Mouse (Mus musculus): ENCODE measurements around the gene Jak1. TPM values are rescaled to one million over a fixed set of nuclear protein-coding genes. Genes with fewer than 3 reads are reported as not detected.

Gene Jak1
- total RNA-seq, 2 experiments from 2014 or later: 100 to 109 TPM

DNA sequence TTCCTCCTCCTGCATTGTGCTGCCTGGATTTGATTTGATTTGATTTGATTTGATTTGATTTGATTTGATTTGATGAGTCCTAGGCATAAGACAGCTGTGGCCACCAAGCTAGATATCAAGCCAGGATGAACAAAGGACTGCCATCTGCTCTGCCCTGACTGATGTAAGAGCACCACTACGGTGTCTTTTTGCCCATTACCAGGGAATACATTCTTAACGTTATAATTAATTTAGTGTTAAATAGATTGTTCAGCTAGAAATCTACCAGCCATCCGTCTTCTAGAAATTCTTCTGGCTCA, 24.3 kb downstream of the Jak1 start:
- DNase-seq: no peak
- intact Hi-C loops (cut with DNase I): no loop called here

DNA sequence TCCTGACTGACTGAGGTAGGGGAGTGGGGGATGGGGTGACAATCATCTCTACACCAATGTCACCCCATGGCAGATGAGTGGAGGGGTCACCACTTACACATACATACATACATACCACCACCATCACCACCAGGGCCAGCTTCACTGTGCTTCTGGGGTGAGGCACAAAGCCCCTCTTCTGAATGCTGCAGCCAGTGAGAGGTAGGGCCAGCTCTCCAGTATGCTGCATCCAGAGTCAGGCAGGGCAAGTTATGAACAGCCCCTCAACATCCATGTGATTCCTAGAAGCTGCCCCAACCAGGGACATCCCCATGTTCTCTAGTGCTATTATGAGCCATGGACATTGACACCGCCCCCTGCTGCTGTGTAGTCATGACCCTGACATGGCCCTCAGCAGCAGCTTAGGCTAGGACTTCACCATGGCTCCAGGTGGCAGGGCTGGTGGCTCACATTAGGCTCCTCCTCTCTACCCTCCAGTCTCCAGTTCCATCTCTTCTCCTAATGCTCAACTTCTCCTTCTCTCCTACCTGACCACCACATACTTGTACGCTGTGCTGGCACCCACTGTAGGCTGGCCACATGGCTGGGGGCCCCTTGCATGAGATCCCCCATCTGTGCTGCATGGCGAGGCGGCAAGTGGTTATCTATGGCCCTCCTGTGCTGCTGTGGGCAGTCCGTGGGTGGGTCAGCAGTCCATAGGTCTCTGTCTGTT, 24.8 kb downstream of the Jak1 start:
- DNase-seq: no peak
- intact Hi-C loops (cut with DNase I): no loop called here

- intact Hi-C loops (cut with DNase I): no loop called here
- no peak for DNase-seq
Observed at GRCm38 (mm10) chr4:101239313-101240162, 25.5 kb downstream of the Jak1 start.

DNA sequence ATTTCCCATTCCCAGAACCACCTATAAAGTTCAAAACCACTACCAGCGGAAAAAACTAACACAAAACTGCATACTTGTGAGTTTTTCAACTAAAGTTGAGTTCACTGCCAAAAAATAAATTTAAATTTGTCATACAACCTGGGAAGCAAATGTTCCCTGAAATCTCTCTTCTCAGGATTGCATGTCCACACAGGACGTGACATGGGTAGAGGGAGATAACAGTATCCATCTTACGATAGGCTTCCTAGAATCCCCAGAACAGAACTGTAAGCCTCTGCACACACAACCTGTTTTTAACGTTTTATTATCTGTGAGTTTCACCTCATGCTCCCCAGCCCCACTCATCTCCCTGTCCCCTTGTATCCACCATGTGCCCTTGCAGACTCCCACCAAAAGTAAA, 26.5 kb downstream of the Jak1 start:
- intact Hi-C loops (cut with DNase I): no loop called here
- DNase-seq: no peak

- intact Hi-C loops (cut with DNase I): no loop called here
- DNase-seq: peak in 1 of 2 experiments; percentile 39
Observed at GRCm38 (mm10) chr4:101236797-101237196, 28.3 kb downstream of the Jak1 start.

- intact Hi-C loops (cut with DNase I): no loop called here
- DNase-seq: no peak
Observed at GRCm38 (mm10) chr4:101235964-101236363, 29.1 kb downstream of the Jak1 start.

GRCm38 (mm10) chr4:101234753-101235152, 30.3 kb downstream of the Jak1 start:
- DNase-seq: no peak
- intact Hi-C loops (cut with DNase I): no loop called here

- intact Hi-C loops (cut with DNase I): no loop called here
- peak; percentile 48 to 80 for DNase-seq
Observed at GRCm38 (mm10) chr4:101234332-101234731, 30.8 kb downstream of the Jak1 start.

DNA sequence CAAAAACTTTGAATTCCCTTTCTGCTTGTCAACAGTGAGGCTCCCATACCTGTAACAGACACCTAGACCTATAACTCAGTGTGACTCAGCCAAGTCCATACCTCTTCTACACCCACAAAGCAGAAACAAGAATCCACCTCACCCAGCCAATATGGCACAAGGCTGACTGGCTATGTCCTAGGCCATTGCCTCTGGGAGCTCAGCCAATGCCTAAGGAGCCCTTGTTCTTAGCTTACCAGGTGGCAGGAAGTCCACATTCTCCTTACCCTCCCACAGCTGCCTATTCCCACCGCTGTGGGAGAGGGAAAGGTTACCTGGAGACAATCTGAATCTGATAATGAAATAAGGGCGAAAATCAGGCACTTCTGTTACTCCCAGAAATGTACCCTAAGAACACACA, 34.5 kb downstream of the Jak1 start:
- intact Hi-C loops (cut with DNase I): no loop called here
- DNase-seq: no peak

- intact Hi-C loops (cut with DNase I): loop anchor here (5.0 kb wide), 1 partner anchor 35 kb away; no protein-coding TSS in a partner anchor
- DNase-seq: no peak
Observed at GRCm38 (mm10) chr4:101227398-101227797, 37.7 kb downstream of the Jak1 start.

DNA sequence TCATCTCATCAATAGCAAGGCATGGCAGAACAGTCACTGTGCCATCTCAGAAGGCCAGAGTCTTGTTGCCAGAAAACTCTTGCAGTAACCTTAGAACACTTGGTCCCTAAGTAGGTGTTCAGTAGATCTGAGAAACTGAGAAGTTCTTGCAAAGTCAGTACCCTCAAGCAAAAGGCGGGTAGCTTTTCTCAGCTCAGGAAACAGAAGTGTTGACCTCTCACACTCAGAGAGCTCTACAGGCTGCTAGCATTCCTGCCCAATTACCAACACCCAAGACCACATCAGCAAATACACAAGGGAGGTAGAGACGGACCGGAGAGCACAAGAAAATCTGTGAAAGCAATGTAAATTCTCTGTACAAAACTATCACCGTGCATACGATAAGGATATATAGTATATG, 39.1 kb downstream of the Jak1 start:
- intact Hi-C loops (cut with DNase I): loop anchor here (5.0 kb wide), 1 partner anchor 36 kb away; no protein-coding TSS in a partner anchor
- no peak for DNase-seq

DNA sequence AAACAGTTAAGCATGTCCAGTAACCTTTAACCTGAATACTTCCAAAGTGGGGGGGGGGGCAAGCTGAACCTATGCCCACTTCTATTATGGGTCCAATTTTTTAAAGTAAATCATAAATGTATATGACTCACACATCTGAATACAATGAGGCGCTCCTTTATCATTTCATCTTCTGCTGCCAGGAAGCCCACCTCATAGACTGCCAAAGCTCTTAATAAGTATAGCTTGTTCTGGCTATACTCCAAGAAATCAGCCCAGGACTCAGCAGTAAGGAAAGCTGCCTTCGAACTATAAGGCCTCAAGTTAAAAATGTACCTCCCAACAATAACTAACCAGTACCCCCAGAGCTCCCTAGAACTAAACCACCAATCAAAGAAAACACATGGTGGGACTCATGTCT, 44.1 kb downstream of the Jak1 start:
- intact Hi-C loops (cut with DNase I): no loop called here
- DNase-seq: no peak

GRCm38 (mm10) chr4:101219839-101220238, 45.2 kb downstream of the Jak1 start:
- no peak for DNase-seq
- intact Hi-C loops (cut with DNase I): no loop called here

- intact Hi-C loops (cut with DNase I): no loop called here
- DNase-seq: no peak
Observed at GRCm38 (mm10) chr4:101217026-101217540, 48.0 kb downstream of the Jak1 start.

DNA sequence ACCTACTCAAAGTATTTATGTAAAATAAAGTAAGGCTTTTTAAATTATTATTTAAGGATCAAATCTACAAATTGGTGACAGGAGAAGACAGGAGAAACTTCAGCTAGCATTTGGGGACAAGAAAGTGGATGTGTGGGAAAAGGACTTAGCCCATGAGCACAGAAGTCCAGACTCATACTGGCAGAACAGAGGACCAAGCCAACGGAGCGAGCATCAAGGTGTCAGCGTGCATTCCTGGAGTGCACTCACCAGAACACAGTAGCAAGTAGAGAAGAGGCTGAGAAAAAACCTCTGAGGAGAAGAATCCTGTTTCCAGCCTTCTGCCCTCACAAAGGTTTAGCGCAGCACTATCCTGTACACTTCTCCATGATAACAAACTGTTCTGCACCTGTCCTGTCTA, 48.8 kb downstream of the Jak1 start:
- intact Hi-C loops (cut with DNase I): no loop called here
- DNase-seq: no peak

DNA sequence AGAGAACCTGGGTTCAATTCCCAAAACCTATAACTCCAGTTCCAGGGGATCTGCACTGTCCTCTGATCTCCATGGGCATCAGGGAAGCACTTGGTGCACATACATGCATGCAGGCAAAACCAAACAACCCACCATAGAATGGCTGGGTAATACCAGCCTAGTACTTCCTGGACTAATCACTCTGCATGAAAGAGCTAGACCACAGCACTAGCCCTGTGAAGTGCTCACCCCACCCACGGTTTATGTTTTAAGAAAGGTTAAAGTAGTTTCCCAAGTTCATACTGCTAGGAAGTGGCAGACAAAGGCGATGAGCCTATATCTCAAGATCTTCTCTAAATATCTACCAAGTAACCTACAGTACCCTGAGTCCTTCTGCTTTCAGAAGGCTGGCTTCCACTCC, 51.6 kb downstream of the Jak1 start:
- intact Hi-C loops (cut with DNase I): no loop called here
- no peak for DNase-seq

GRCm38 (mm10) chr4:101207492-101207891, 57.6 kb downstream of the Jak1 start:
- DNase-seq: no peak

DNA sequence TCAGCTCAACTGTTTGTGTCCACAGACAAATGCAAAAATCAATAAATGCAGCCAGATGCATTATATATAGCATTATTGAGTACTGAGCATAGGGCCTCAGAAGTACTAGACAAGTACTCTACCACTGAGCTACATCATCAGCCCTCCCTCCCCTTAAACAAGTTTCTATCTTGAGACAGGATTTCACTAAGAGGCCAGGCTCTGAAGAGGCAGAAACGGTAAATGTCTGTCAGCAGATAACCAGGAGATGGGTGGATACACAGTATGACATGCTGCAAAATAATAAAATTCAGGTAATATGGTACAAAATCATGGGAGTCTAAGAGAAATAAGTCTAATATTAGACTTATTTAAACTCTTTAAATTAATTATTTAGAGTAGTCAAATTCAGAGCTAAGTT, 61.6 kb downstream of the Jak1 start:
- intact Hi-C loops (cut with DNase I): no loop called here
- DNase-seq: no peak

More at GRCm38 (mm10) chr4:101207492-101207891, 57.6 kb downstream of the Jak1 start:
- intact Hi-C loops (cut with DNase I): no loop called here

GRCm38 (mm10) chr4:101202626-101203025, 62.5 kb downstream of the Jak1 start:
- DNase-seq: no peak
- intact Hi-C loops (cut with DNase I): no loop called here

DNA sequence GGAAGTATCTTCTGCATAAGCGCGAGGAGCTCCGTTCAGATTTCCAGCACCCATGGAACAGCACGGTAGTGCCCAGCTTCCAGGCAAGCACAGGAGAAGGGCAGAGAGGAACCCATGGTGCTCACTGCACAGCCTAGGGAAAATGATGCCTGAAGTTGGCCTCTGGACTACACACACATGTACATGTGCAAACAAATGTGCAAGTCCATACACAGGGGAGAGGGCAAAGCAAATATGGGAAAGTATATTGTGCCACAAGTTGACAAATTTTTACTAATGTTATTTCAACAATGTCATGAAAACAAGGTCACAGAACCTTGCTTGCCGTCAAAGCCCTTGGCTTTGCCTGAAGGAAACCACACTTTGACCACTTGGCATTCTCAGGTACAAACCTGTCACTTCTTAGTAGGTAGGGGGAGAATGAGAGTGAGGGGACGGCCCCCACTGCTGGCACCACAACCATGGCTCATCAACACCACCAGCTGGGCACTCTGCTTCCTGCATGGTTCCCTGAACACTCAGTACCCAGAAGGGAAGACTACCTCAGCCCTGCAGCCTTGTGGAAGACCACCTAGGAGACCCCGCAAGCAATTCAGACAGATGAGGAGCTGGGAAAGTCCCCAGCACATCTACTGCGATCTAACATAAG, 65.5 kb downstream of the Jak1 start:
- intact Hi-C loops (cut with DNase I): loop anchor here (5.0 kb wide), 1 partner anchor 123 kb away; no protein-coding TSS in a partner anchor
- no peak for DNase-seq

DNA sequence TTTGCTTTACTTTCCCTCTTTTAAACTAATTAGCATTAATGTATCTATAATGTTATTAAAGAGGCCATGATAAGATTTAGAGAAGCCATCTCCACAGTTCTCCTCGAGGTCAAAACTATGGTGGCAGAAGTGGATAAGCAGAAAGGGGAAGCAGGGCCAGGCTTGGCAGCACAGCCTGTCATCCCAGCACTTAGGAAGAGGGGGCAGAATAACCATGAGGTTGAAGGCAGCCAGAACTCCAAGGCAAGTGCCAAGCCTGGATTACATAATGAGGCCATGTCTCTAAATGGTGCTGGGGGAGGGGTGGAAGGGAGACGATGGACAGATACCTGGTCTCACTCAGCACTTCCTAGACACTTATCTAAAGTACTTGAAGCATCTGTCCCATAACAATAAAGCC, 66.7 kb downstream of the Jak1 start:
- intact Hi-C loops (cut with DNase I): loop anchor here (5.0 kb wide), 1 partner anchor 124 kb away; no protein-coding TSS in a partner anchor
- peak; percentile 58 to 72 for DNase-seq
